Mouse (Mus musculus): ENCODE results near the gene Actr5. TPM values are rescaled to one million over a fixed set of nuclear protein-coding genes. Genes with fewer than 3 reads are reported as not detected.

Gene Actr5
- polyA plus RNA-seq, 1 experiment from 2014 or later: 16.0 TPM

- under 1% methylated on average over 44 of the region's 44 CpGs for WGBS
- peak overlapping the region; percentile 75 for H3K4me3 ChIP-seq (ENCODE audit: low read depth, low read length)
- H3K27ac ChIP-seq (ENCODE audit: low read depth, low read length): peak overlapping the region; percentile 45; the same call in 1 of the 2 replicates
- peak; percentile 73 for ATAC-seq (ENCODE audit: low FRiP score)
- H3K9me3 ChIP-seq (ENCODE audit: control insufficient read depth, low read length): no peaks in the 10 kb centered on the region
- peak overlapping the region; percentile 78 for H3K9ac ChIP-seq (ENCODE audit: low read length)
- peak overlapping the region; percentile 84 for H3K4me2 ChIP-seq
- no peaks in the 10 kb centered on the region for H3K27me3 ChIP-seq (ENCODE audit: control insufficient read depth, insufficient read depth, low read length)
- DNase-seq (ENCODE audit: low spot score, missing footprints): no peak
- peaks cover 11% of the 10 kb centered on the region for H3K4me1 ChIP-seq (ENCODE audit: control insufficient read depth, insufficient read depth, low read length)
- peaks cover 3% of the 10 kb centered on the region; the same call in 1 of the 2 replicates for H3K36me3 ChIP-seq (ENCODE audit: control insufficient read depth, insufficient read depth, low read length)
Observed at GRCm38 (mm10) chr2:158625231-158625630, 543 bp downstream of the Actr5 start.

GRCm38 (mm10) chr2:158625697-158626096 is 1.0 kb downstream of the Actr5 start:
- DNase-seq (ENCODE audit: low spot score, missing footprints): peak; percentile 85
- Histone ChIP-seq H3K9ac (ENCODE audit: low read length) (peak overlapping the region; percentile 78), H3K4me1 (ENCODE audit: control insufficient read depth, insufficient read depth, low read length) (peaks cover 11% of the 10 kb centered on the region), H3K4me2 (peak overlapping the region; percentile 84), H3K27ac (ENCODE audit: low read depth, low read length) (no peak overlapping the region), H3K9me3 (ENCODE audit: control insufficient read depth, low read length) (no peaks in the 10 kb centered on the region), H3K27me3 (ENCODE audit: control insufficient read depth, insufficient read depth, low read length) (no peaks in the 10 kb centered on the region), H3K4me3 (ENCODE audit: low read depth, low read length) (peak overlapping the region; percentile 75), H3K36me3 (ENCODE audit: control insufficient read depth, insufficient read depth, low read length) (peaks cover 3% of the 10 kb centered on the region; the same call in 1 of the 2 replicates)
- ATAC-seq (ENCODE audit: low FRiP score): no peak
- 45% methylated on average over 8 of the region's 8 CpGs for WGBS

GRCm38 (mm10) chr2:158628858-158629257 is 4.2 kb downstream of the Actr5 start:
- peaks cover 11% of the 10 kb centered on the region for H3K4me1 ChIP-seq (ENCODE audit: control insufficient read depth, insufficient read depth, low read length)
- no peaks in the 10 kb centered on the region for H3K27me3 ChIP-seq (ENCODE audit: control insufficient read depth, insufficient read depth, low read length)
- no peak overlapping the region for H3K9ac ChIP-seq (ENCODE audit: low read length)
- H3K36me3 ChIP-seq (ENCODE audit: control insufficient read depth, insufficient read depth, low read length): peaks cover 19% of the 10 kb centered on the region
- ATAC-seq (ENCODE audit: low FRiP score): no peak
- WGBS: 60% methylated on average over 3 of the region's 3 CpGs
- H3K4me2 ChIP-seq: no peak overlapping the region
- H3K27ac ChIP-seq (ENCODE audit: low read depth, low read length): no peak overlapping the region
- H3K9me3 ChIP-seq (ENCODE audit: control insufficient read depth, low read length): no peaks in the 10 kb centered on the region
- no peak overlapping the region for H3K4me3 ChIP-seq (ENCODE audit: low read depth, low read length)
- DNase-seq (ENCODE audit: low spot score, missing footprints): no peak

GRCm38 (mm10) chr2:158629414-158629813 is 4.7 kb downstream of the Actr5 start:
- no peak overlapping the region for H3K27ac ChIP-seq (ENCODE audit: low read depth, low read length)
- no peak overlapping the region for H3K9ac ChIP-seq (ENCODE audit: low read length)
- H3K4me1 ChIP-seq (ENCODE audit: control insufficient read depth, insufficient read depth, low read length): peaks cover 11% of the 10 kb centered on the region
- no peaks in the 10 kb centered on the region for H3K27me3 ChIP-seq (ENCODE audit: control insufficient read depth, insufficient read depth, low read length)
- H3K4me2 ChIP-seq: no peak overlapping the region
- no peaks in the 10 kb centered on the region for H3K9me3 ChIP-seq (ENCODE audit: control insufficient read depth, low read length)
- no peak overlapping the region for H3K4me3 ChIP-seq (ENCODE audit: low read depth, low read length)
- DNase-seq (ENCODE audit: low spot score, missing footprints) (peak; percentile 91), ATAC-seq (ENCODE audit: low FRiP score) (no peak)
- peaks cover 19% of the 10 kb centered on the region for H3K36me3 ChIP-seq (ENCODE audit: control insufficient read depth, insufficient read depth, low read length)
- WGBS: 84% methylated on average over 1 of the region's 1 CpGs

GRCm38 (mm10) chr2:158631873-158632272 is 7.2 kb downstream of the Actr5 start:
- H3K36me3 ChIP-seq (ENCODE audit: control insufficient read depth, insufficient read depth, low read length): peaks cover 36% of the 10 kb centered on the region
- DNase-seq (ENCODE audit: low spot score, missing footprints) (no peak), ATAC-seq (ENCODE audit: low FRiP score) (no peak)
- no peak overlapping the region for H3K27ac ChIP-seq (ENCODE audit: low read depth, low read length)
- no peak overlapping the region for H3K9ac ChIP-seq (ENCODE audit: low read length)
- H3K4me3 ChIP-seq (ENCODE audit: low read depth, low read length): no peak overlapping the region
- no peak overlapping the region for H3K4me2 ChIP-seq
- H3K4me1 ChIP-seq (ENCODE audit: control insufficient read depth, insufficient read depth, low read length): no peaks in the 10 kb centered on the region
- H3K27me3 ChIP-seq (ENCODE audit: control insufficient read depth, insufficient read depth, low read length): no peaks in the 10 kb centered on the region
- no peaks in the 10 kb centered on the region for H3K9me3 ChIP-seq (ENCODE audit: control insufficient read depth, low read length)
- 82% methylated on average over 5 of the region's 5 CpGs for WGBS

GRCm38 (mm10) chr2:158641869-158642268 is 17.2 kb downstream of the Actr5 start:
- H3K4me3 ChIP-seq (ENCODE audit: low read depth, low read length): no peak overlapping the region
- no peaks in the 10 kb centered on the region for H3K4me1 ChIP-seq (ENCODE audit: control insufficient read depth, insufficient read depth, low read length)
- DNase-seq (ENCODE audit: low spot score, missing footprints) (peak; percentile 93), ATAC-seq (ENCODE audit: low FRiP score) (no peak)
- no peak overlapping the region for H3K9ac ChIP-seq (ENCODE audit: low read length)
- no peaks in the 10 kb centered on the region for H3K27me3 ChIP-seq (ENCODE audit: control insufficient read depth, insufficient read depth, low read length)
- H3K9me3 ChIP-seq (ENCODE audit: control insufficient read depth, low read length): no peaks in the 10 kb centered on the region
- 19% methylated on average over 2 of the region's 2 CpGs for WGBS
- no peak overlapping the region for H3K27ac ChIP-seq (ENCODE audit: low read depth, low read length)
- peaks cover 7% of the 10 kb centered on the region; the same call in 1 of the 2 replicates for H3K36me3 ChIP-seq (ENCODE audit: control insufficient read depth, insufficient read depth, low read length)
- H3K4me2 ChIP-seq: no peak overlapping the region

GRCm38 (mm10) chr2:158642587-158642986 is 17.9 kb downstream of the Actr5 start:
- H3K9ac ChIP-seq (ENCODE audit: low read length): no peak overlapping the region
- H3K4me2 ChIP-seq: no peak overlapping the region
- DNase-seq (ENCODE audit: low spot score, missing footprints): no peak
- ATAC-seq (ENCODE audit: low FRiP score): no peak
- no peak overlapping the region for H3K4me3 ChIP-seq (ENCODE audit: low read depth, low read length)
- H3K27ac ChIP-seq (ENCODE audit: low read depth, low read length): no peak overlapping the region
- WGBS: 91% methylated on average over 2 of the region's 2 CpGs
- H3K4me1 ChIP-seq (ENCODE audit: control insufficient read depth, insufficient read depth, low read length): no peaks in the 10 kb centered on the region
- no peaks in the 10 kb centered on the region for H3K27me3 ChIP-seq (ENCODE audit: control insufficient read depth, insufficient read depth, low read length)
- H3K36me3 ChIP-seq (ENCODE audit: control insufficient read depth, insufficient read depth, low read length): peaks cover 6% of the 10 kb centered on the region; the same call in 1 of the 2 replicates
- H3K9me3 ChIP-seq (ENCODE audit: control insufficient read depth, low read length): no peaks in the 10 kb centered on the region

- H3K27ac ChIP-seq (ENCODE audit: low read depth, low read length): no peak overlapping the region
- no peak overlapping the region for H3K4me3 ChIP-seq (ENCODE audit: low read depth, low read length)
- H3K9ac ChIP-seq (ENCODE audit: low read length): no peak overlapping the region
- no peaks in the 10 kb centered on the region for H3K27me3 ChIP-seq (ENCODE audit: control insufficient read depth, insufficient read depth, low read length)
- H3K9me3 ChIP-seq (ENCODE audit: control insufficient read depth, low read length): no peaks in the 10 kb centered on the region
- no peaks in the 10 kb centered on the region for H3K36me3 ChIP-seq (ENCODE audit: control insufficient read depth, insufficient read depth, low read length)
- no peaks in the 10 kb centered on the region for H3K4me1 ChIP-seq (ENCODE audit: control insufficient read depth, insufficient read depth, low read length)
- ATAC-seq (ENCODE audit: low FRiP score): no peak
- DNase-seq (ENCODE audit: low spot score, missing footprints): no peak
- no peak overlapping the region for H3K4me2 ChIP-seq
- 88% methylated on average over 3 of the region's 3 CpGs for WGBS
Observed at GRCm38 (mm10) chr2:158643791-158644190, 19.1 kb downstream of the Actr5 start.

- Histone ChIP-seq H3K27ac (ENCODE audit: low read depth, low read length) (no peak overlapping the region), H3K4me2 (no peak overlapping the region), H3K36me3 (ENCODE audit: control insufficient read depth, insufficient read depth, low read length) (no peaks in the 10 kb centered on the region), H3K4me3 (ENCODE audit: low read depth, low read length) (no peak overlapping the region), H3K9ac (ENCODE audit: low read length) (no peak overlapping the region), H3K9me3 (ENCODE audit: control insufficient read depth, low read length) (no peaks in the 10 kb centered on the region), H3K4me1 (ENCODE audit: control insufficient read depth, insufficient read depth, low read length) (no peaks in the 10 kb centered on the region), H3K27me3 (ENCODE audit: control insufficient read depth, insufficient read depth, low read length) (no peaks in the 10 kb centered on the region)
- WGBS: 48% methylated on average over 7 of the region's 7 CpGs
- ATAC-seq (ENCODE audit: low FRiP score): no peak
- no peak for DNase-seq (ENCODE audit: low spot score, missing footprints)
Observed at GRCm38 (mm10) chr2:158651159-158651908, 26.6 kb downstream of the Actr5 start.
